Mouse (Mus musculus) midbrain, postnatal 0 days (tissue): ENCODE data around the gene Tmem120a. TPM values are rescaled to one million over a fixed set of nuclear protein-coding genes. Genes with fewer than 3 reads are reported as not detected.

Source experiments
- ATAC-seq: fragments of 200-750 bp; cut with Nextera tagmentation; 2 replicates; pipeline ENCODE4 v1.8.0; 2017; ENCODE audit warnings: moderate number of reproducible peaks, mild to moderate bottlenecking, moderate TSS enrichment, moderate library complexity; ENCODE audit not compliant: low FRiP score
- DNase-seq: peaks from one replicate; pipeline ENCODE4 v3.0.0-alpha.2; 2015; ENCODE audit warnings: low spot score
- H3K27ac ChIP-seq: fragments of 300-500 bp; sonication (generic); 2 replicates; pipeline ENCODE4 v1.5.1; 2014; ENCODE audit warnings: low read depth, mild to moderate bottlenecking, low read length, mixed read lengths
- H3K27me3 ChIP-seq: fragments of 300-500 bp; sonication (generic); 2 replicates; pipeline ENCODE4 v1.6.1; 2014; ENCODE audit warnings: low read length, control low read depth, mixed read lengths; ENCODE audit not compliant: insufficient read depth
- H3K36me3 ChIP-seq: fragments of 300-500 bp; sonication (generic); 2 replicates; pipeline ENCODE4 v1.6.1; 2014; ENCODE audit warnings: low read length, control low read depth, mixed read lengths; ENCODE audit not compliant: insufficient read depth
- H3K4me1 ChIP-seq: fragments of 300-500 bp; sonication (generic); 2 replicates; pipeline ENCODE4 v1.6.1; 2014; ENCODE audit warnings: mild to moderate bottlenecking, control low read depth, antibody characterized with exemption, low read length, mixed read lengths; ENCODE audit not compliant: insufficient read depth
- H3K4me2 ChIP-seq: fragments of 300-500 bp; sonication (generic); 2 replicates; pipeline ENCODE4 v1.6.1; 2014; ENCODE audit warnings: low read depth, mild to moderate bottlenecking, low read length, mixed read lengths; ENCODE audit not compliant: poor library complexity, severe bottlenecking
- H3K4me3 ChIP-seq: fragments of 300-500 bp; sonication (generic); 2 replicates; pipeline ENCODE4 v1.5.1; 2014; ENCODE audit warnings: low read depth, mild to moderate bottlenecking, low read length, moderate library complexity
- H3K9ac ChIP-seq: fragments of 300-500 bp; sonication (generic); replicated peaks from 2 replicates; pipeline ENCODE4 v1.6.1; 2014; ENCODE audit warnings: mild to moderate bottlenecking, low read length, moderate library complexity, mixed read lengths; ENCODE audit not compliant: poor library complexity, severe bottlenecking
- H3K9me3 ChIP-seq: fragments of 300-500 bp; sonication (generic); 2 replicates; pipeline ENCODE4 v1.6.1; 2016; ENCODE audit warnings: low read length, control low read depth
- CTCF ChIP-seq: IDR thresholded peaks from 2 replicates; pipeline ENCODE4 v1.5.1; 2016; ENCODE audit warnings: antibody characterized with exemption, mild to moderate bottlenecking
- WGBS: fragments of 180-500 bp; shearing (Covaris S2); extraction: QIAGEN DNeasy Blood & Tissue Kit; methylation state at CpG from one replicate; pipeline ENCODE4 v1.1.7; 2014; 5-methylcytosine and 5-hydroxymethylcytosine counted together
- polyA plus RNA-seq: library from polyadenylated mRNA; unstranded; fragments of >200 nt; fragmentation: Nextera tagmentation; extraction: Ambion mirVana; gene quantifications from 2 replicates; pipeline ENCODE4 v1.2.1, GENCODE M21; 2015
- total RNA-seq: library from RNA; depleted of rRNA; stranded (reverse); fragments of >200 nt; gene quantifications from 2 replicates; pipeline ENCODE4 v1.2.3, GENCODE M21; 2014

Gene Tmem120a
- total and polyA plus RNA-seq, 2 experiments from 2014 or later, result 67.3 to 99.2 TPM

DNA sequence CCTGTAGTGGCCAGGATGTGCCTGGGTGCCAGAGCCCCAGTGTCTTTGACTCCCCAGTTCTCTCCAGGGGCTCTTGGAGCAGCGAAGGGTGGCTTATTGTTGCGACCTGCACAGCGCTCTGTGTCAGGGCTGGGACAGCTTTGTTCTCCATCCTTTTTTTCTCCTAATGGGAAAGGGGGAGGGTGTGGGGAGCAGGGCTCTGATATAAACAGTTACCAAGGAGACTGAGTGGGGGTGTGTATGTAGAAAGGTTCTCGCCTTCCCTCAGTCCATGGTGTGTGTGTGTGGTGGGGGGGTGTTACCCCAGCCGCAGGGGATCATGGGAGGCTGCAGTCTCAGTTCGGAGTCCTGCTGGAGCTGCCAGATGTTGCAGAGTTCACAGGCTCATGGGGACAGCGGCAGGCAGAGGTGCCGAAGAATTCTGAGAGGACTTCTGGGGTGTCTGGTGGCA lies 18.8 kb downstream of the Tmem120a start:
- WGBS, result 11% methylated on average over 8 of the region's 8 CpGs
- peak; percentile 59 for ATAC-seq

DNA sequence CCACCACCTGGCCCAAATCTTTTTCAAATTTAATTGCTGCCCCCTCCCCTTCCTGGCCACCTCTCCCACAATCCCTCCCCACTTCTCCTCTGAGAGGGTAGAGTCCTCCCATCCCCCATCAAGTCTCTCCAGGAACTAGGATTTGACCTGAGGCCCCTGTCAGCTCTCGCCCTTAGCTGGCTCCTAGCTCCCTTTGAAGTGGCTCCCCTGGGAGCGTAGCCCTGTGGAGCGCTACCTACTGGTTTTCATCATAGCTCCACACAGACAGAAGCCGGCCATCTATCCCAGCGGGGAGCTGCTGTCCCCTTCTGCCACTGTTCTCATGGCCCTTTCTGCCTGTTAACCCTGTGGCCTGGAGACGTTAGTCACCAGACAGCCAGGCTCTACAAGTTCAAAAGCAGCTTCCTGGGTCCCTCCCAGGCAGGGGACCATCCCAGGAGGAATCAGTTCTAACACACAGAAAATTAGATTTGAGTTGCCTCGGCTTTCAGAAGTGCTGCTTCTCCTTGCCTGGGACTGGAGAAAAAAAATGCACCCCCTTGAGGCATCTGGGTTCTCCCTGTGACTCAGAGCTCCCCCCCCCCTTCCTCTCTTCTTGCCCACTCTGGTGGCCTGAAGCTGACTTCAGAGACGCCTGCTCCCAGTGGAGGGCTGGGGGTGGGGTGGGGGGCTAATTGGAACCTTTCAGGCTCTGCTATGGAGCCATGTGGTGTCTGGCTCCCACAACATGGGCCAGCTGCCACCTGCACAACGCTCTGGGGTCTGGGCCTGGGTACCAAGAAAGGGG lies 19.5 kb downstream of the Tmem120a start:
- Histone ChIP-seq H3K9ac (0 out of 2 replicates have a peak overlapping the region, but pooled peaks have one; percentile 29), H3K4me3 (no peak overlapping the region), H3K4me1 (peaks cover 23% of the 10 kb centered on the region), H3K9me3 (no peaks in the 10 kb centered on the region), H3K27me3 (no peaks in the 10 kb centered on the region), H3K36me3 (peaks cover 16% of the 10 kb centered on the region), H3K4me2 (peak overlapping the region; percentile 33), H3K27ac (peak overlapping the region; percentile 71)
- DNase-seq (peak; percentile 49), ATAC-seq (peak; percentile 48; the same call in 1 of the 2 replicates)
- TF ChIP-seq CTCF, result peak; percentile 17; the same call in 1 of the 2 replicates
- WGBS, result 8% methylated on average over 9 of the region's 9 CpGs

More for the DNA sequence above, 18.8 kb downstream of the Tmem120a start:
- H3K27ac ChIP-seq, result peak overlapping the region; percentile 71
- H3K9ac ChIP-seq, result 0 out of 2 replicates have a peak overlapping the region, but pooled peaks have one; percentile 26
- DNase-seq, result peak; percentile 72
- peak overlapping the region; percentile 33 for H3K4me2 ChIP-seq
- H3K36me3 ChIP-seq, result peaks cover 21% of the 10 kb centered on the region
- no peaks in the 10 kb centered on the region for H3K9me3 ChIP-seq
- TF ChIP-seq CTCF, result no peak
- no peak overlapping the region for H3K4me3 ChIP-seq
- peaks cover 23% of the 10 kb centered on the region for H3K4me1 ChIP-seq
- H3K27me3 ChIP-seq, result no peaks in the 10 kb centered on the region

DNA sequence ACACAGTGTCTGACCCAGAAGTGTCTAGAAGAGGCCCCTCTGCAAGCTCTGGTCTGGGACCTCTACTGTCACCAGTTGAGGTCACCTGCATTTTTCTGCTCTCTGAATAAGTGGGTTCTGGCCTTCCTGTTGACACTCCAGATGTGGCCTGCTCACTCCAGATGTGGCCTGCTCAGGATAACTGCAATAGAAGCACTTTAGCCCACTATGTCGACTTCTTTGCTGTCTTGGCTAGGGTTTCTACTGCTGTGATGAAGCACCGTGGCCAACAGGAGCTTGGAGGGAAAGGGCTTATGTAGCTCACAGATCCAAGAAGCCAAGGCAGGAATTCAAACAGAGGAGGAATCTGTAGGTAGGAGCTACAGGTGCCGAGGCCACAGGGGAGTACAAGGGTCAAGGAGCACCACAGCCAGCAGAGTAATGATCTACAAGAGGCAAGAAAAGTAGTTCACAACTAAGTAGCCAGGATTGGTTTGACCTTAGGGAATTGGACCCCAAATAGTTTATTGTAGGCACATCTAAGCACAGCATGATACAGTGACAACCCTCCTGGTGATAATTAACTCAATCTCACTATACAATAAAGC lies 21.0 kb downstream of the Tmem120a start:
- peaks cover 5% of the 10 kb centered on the region for H3K36me3 ChIP-seq
- no peak overlapping the region for H3K4me2 ChIP-seq
- H3K27me3 ChIP-seq, result no peaks in the 10 kb centered on the region
- ATAC-seq (no peak), DNase-seq (no peak)
- no peak overlapping the region for H3K27ac ChIP-seq
- WGBS, result 79% methylated on average over 3 of the region's 3 CpGs
- H3K4me1 ChIP-seq, result peaks cover 23% of the 10 kb centered on the region
- no peak for TF ChIP-seq CTCF
- no peaks in the 10 kb centered on the region for H3K9me3 ChIP-seq
- H3K9ac ChIP-seq, result no peak overlapping the region
- no peak overlapping the region for H3K4me3 ChIP-seq

DNA sequence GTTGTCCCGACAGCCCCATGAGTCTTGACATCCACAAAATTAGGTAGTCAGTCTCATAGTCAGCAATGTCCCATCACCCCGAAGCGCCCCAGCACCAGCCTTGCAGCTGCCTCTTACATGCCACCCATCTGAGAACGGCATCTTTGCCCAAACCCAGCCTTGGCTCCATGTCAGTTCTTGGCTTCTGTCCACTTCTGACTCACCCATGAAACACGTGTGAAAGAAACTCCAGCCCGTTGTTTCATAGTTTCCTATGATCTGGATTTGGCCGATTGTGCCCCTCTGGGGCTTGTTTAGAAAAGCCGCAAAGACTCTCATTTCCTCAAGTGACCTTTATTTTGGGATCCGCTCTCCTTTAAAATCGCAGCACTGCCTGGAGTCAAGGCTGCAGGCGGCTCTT lies 22.1 kb downstream of the Tmem120a start:
- 72% methylated on average over 11 of the region's 11 CpGs for WGBS
- Histone ChIP-seq H3K4me1 (peaks cover 23% of the 10 kb centered on the region), H3K36me3 (peaks cover 13% of the 10 kb centered on the region), H3K4me2 (no peak overlapping the region), H3K9me3 (no peaks in the 10 kb centered on the region), H3K27me3 (no peaks in the 10 kb centered on the region), H3K27ac (no peak overlapping the region), H3K9ac (no peak overlapping the region), H3K4me3 (no peak overlapping the region)
- no peak for TF ChIP-seq CTCF
- no peak for ATAC-seq
- DNase-seq, result peak; percentile 50

DNA sequence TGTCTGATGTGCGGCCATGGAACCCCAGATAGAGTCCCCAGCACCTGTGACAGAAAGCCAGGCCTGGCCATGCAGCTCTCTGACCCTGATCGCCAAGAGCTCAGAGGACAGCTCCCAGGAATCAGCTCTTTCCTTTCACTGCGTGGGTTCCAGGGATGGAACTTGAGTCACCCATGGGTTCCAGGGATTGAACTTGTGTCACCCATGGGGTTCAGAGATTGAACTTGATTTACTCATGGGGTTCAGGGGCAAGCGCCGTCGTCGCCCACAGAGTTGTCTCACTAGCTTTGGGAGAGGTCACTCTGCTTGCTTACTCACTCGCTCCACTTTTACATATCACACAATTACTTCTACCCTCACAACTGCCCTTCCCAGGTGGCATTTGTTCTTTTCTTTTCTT lies 23.2 kb downstream of the Tmem120a start:
- WGBS, result 94% methylated on average over 8 of the region's 8 CpGs
- no peak for DNase-seq

DNA sequence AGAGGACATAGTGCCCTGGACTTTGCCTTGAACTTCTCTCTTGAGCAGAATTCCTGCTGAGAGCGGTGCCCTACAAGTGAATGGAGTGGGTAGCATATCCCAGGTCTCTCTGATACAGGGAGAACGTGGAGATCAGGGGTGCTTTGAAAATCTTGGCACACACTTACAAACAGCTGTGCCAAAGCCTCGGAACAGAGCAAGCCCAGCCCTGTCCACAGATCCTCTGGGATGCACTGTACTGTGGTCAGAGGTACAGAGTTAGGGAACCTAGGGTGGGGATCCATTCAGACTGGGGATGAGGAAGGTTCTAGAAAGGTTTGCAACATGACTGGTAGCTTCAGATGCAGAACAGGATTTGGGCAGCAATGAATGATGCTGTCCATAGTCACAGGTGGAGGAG lies 24.1 kb downstream of the Tmem120a start:
- ATAC-seq, result no peak
- DNase-seq, result no peak
- TF ChIP-seq CTCF, result no peak
- Histone ChIP-seq H3K9me3 (no peaks in the 10 kb centered on the region), H3K27me3 (no peaks in the 10 kb centered on the region), H3K4me2 (no peak overlapping the region), H3K36me3 (peaks cover 23% of the 10 kb centered on the region), H3K4me3 (no peak overlapping the region), H3K4me1 (peaks cover 8% of the 10 kb centered on the region), H3K9ac (no peak overlapping the region), H3K27ac (no peak overlapping the region)
- WGBS, result 72% methylated on average over 3 of the region's 3 CpGs

More for the DNA sequence above, 23.2 kb downstream of the Tmem120a start:
- H3K36me3 ChIP-seq, result peaks cover 21% of the 10 kb centered on the region
- H3K27me3 ChIP-seq, result no peaks in the 10 kb centered on the region
- peaks cover 17% of the 10 kb centered on the region for H3K4me1 ChIP-seq
- H3K9me3 ChIP-seq, result no peaks in the 10 kb centered on the region
- no peak overlapping the region for H3K4me3 ChIP-seq
- H3K4me2 ChIP-seq, result no peak overlapping the region
- H3K27ac ChIP-seq, result no peak overlapping the region
- no peak for TF ChIP-seq CTCF
- H3K9ac ChIP-seq, result no peak overlapping the region
- no peak for ATAC-seq
